Mouse (Mus musculus): ENCODE results near the gene Hoxd10.
A peak's percentile ranks its signal among the peaks of the same experiment; 100 is the strongest.

Hoxd10 gene

GRCm38 (mm10) chr2:74709465-74710419 lies 18.0 kb downstream of the Hoxd10 start:
- no peak for DNase-seq (ENCODE audit: low spot score in 2 of 2)

GRCm38 (mm10) chr2:74710929-74711543 lies 19.3 kb downstream of the Hoxd10 start:
- DNase-seq (ENCODE audit: low spot score in 2 of 2): no peak

DNA sequence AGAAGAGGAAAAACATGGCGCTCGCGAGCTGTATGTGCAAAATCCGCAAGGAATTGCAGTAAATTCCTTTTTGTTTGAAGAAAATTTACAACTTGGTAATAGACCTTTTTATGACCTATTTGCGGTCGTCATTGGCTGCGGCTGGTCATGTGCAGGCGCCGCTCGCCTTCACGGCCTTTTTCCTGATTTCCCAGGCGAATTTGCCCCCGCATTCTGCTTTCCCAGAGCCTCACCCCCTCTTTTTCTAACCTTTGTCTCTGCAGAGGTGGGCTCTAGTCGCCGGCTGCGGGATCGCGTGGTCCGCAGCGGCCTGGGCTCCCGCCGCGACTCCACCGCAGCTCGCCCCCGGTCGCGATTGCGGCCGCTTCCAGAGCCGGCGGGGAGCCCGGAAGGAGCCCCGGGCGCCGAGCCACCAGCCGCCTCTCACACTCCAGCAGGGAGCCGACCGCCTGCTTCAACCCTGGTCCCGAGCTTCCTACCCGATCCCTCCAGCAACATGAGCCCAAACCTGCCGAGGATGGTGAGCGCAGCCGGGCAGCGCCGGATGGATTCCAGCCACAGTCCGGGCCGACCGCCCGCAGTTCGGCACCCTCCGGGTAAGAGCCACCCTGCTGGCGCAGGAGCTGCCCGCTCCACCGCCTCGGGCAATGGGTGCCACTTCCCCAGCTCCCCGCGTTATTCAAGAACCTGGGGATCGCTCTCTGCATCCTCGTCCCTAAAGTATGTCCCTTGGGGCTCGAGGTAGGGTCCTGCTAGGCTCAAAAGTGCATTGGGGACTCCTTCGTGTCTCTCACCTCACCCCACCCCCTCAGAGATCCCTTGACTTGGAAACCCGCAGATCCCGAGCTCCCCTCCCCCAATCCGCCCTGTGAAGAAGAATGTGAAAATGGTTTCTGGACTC lies 20.2 kb downstream of the Hoxd10 start, which contains the start of the genes Hoxd3 and Hoxd4:
Gene Hoxd3, plus strand, starts transcription at position 207 of the 901 bp plus-strand sequence.
Gene Hoxd4, plus strand, starts transcription at position 209 of the 901 bp plus-strand sequence.
- DNase-seq (ENCODE audit: low spot score in 2 of 2): no peak

DNA sequence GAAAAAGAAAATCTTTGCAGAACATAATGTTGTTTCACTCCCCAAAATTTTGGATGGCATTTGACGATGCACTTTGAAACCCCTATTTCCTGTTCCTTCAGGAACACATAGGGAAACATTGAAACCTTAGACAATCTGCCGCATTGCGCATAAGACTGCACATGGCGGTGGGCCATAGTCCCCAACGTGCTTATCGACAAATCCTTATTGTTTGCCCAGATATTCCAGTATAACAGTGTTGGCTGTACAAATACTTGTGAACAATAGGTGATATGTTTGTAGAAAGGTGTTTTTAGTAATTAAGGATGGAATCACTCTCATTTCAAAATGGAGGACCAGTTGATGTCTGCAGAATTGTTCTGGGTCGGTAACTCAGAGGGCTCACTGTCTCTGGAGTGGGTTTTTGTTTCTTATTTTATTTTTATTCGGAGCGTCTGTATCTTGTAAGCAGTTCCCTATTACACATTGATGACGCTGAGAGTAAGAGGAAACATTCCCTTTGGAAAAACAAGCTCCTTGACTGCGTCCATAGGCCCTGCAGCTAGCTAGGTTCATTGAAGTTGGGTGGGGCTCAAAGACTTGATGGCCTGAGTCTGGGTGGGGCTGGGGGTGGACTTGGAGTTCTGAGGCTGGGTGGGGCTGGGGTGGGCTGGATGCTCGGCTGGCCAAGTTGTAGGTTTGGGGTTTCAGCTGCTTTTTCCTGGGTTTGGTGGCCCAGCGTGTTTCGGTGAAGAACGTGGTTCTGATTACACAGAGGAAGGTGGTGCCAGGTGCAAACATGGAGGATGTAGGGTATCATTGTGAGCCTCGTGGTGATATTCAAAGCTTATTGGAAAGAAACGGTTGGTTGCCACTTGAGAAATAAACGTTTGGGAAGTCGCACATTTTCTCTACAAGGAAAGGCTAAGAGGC lies 21.8 kb downstream of the Hoxd10 start:
- no peak for DNase-seq (ENCODE audit: low spot score in 2 of 2)

- DNase-seq (ENCODE audit: low spot score in 2 of 2): no peak
Observed at GRCm38 (mm10) chr2:74714156-74714789, 22.5 kb downstream of the Hoxd10 start.

DNA sequence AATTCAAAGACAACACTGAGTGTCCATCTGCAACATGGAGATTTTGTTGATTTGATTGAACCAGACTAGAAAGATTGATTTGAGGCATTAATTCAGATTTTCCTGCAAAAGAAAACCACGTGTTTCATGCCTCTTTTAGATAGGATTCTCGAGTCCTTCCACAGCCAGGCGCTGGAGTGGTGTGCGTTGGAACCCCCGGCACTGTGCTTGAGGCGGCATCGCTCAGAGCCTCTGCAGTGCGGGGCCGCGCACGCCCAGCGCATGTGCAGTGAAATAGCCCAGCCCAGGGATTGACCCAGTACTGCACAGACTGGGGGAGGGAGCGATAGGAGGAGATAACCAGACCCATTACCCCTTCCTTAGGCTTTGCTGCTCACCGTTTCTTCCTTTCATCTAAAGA lies 23.2 kb downstream of the Hoxd10 start:
- DNase-seq (ENCODE audit: low spot score in 2 of 2): no peak

DNA sequence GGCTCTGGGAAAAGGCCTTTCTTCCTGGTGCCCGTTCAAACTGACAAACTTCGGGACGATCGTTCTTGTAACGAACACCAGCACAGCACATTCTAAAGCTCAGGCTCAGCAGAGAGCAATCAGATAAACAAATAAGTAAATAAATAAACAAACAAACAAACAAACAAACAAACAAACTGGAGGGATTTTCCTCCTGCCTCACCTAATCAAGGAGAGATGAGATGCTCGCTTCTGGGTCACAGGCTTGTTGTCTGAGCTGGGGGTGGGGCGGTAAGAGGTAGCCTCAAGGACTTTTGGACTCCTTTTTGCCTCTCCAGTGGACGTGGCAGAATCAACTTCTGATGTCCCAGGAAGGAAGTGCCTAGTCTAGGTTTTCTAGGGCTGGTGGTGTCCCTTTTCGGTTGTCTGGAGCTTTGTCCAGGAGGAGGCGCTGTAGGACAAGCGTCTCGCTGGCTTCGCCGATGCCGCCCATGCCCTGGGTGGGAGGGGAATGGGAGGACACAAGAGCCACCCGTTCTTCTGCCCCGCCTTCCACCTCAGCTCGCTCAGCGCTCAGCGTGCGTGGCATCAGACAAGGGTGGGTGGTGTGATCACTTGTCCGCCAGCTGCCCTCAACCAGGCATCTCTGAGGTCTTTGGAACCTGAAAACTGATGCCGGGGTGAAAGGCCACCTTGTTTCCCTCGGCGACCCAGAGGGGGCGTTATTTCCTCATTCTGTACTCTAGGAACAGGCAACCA lies 23.9 kb downstream of the Hoxd10 start:
- DNase-seq (ENCODE audit: low spot score in 2 of 2): peak; percentile 66 to 89

DNA sequence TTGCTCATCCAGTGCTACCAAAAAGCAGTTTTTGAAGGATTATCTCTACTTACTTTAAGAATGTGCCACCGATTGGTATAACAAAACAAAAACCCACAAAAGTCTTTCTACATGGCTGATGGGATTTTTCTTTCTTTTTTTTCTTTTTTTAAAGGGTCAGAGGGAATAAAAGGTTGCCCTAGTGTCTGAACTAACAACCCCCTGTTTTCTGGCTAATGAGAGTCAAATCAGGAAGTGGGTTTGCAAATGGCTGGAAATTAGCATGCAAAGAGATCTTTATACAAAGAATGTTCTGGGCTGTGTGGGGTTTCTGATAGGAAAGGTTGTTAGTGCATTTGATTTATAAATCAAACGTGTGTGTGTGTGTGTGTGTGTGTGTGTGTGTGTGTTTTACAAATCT lies 28.7 kb downstream of the Hoxd10 start:
- DNase-seq (ENCODE audit: low spot score in 2 of 2): no peak

- no peak for DNase-seq (ENCODE audit: low spot score in 2 of 2)
Observed at GRCm38 (mm10) chr2:74720955-74721491, 29.3 kb downstream of the Hoxd10 start.

DNA sequence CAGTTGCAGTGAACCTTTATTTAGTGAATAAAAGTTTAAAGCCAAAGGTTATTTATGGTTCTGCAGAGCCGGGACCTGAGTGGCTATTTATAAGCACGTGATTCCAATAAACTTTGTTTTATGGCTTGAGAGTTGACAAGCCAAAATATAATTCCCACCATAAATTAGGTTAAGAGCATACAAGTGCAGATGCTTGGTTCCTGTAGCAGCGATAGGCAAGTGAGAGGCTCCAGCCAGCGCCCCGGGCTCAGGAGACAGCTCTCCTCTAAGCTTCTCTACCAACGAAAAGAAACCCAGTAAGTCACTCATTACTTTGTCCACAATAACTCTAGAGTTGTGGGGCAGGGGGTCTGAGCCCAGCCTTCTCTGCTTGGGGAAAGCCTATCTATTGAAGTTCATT lies 30.2 kb downstream of the Hoxd10 start:
- no peak for DNase-seq (ENCODE audit: low spot score in 2 of 2)

DNA sequence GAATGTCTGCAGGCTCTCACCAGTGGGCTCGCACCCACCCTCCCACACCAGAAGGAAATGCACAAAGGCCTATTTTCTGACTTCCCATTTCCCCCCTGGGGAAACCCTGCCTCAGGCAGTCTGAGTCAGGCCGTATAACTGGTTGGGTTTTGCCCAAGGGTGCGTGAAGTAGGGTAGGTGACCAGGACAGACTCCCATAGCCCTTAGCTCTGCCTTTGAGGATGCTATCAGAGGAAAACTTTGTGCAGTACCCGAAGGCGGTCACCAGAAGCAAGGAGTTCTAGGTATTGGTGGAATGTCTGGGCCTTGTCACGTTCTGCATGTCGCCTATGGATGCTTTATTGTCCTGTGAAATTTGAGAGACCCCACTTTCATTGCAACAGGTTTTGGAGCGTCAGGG lies 31.2 kb downstream of the Hoxd10 start:
- no peak for DNase-seq (ENCODE audit: low spot score in 2 of 2)

- DNase-seq (ENCODE audit: low spot score in 2 of 2): no peak
Observed at GRCm38 (mm10) chr2:74724244-74725015, 32.7 kb downstream of the Hoxd10 start.

DNA sequence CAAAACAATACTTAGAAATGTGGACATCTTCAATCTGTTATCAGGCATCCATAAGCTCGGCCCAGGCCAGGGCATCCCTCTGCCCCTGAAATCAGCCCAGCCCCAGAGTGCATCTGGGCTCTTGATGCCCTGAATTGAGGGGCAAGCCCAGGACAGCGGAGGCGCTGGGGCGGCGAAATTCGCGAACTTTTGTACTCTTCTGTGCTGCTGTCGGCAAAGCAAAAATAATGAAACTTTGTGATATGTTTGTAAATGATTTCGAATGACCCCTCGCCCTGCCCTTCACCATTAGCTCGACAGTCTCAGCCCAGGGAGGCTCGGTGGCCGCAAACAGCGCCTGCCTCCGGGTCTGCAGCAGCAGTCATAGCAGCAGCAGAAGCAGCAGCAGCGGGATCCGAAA lies 33.4 kb downstream of the Hoxd10 start:
- DNase-seq (ENCODE audit: low spot score in 2 of 2): no peak

- no peak for DNase-seq (ENCODE audit: low spot score in 2 of 2)
Observed at GRCm38 (mm10) chr2:74726551-74726950, 34.8 kb downstream of the Hoxd10 start, which contains the start of gene Gm28230. Gm28230 (plus strand) TSS chr2:74726728.

DNA sequence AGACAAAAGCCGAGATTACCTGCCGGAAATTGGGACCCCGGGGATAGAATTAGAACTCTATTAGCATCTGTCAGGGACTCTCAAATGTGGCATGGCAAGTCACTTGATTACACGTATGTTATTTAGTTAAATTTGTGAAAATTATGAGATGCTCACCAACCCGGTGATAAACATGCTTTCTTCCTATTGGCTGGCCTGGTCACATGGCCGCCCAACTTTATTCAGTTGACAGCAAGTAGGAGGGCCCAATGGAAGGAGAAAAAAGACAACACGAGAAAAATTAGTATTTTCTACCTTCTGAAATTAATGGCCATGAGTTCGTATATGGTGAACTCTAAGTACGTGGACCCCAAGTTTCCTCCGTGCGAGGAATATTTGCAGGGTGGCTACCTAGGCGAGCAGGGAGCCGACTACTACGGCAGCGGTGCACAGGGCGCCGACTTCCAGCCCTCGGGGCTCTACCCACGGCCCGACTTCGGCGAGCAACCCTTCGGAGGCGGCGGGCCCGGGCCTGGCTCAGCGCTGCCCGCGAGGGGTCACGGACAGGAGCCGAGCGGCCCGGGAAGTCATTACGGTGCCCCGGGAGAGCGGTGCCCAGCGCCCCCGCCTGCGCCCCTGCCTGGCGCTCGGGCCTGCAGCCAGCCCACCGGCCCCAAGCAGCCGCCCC lies 35.4 kb downstream of the Hoxd10 start:
- DNase-seq (ENCODE audit: low spot score in 2 of 2): no peak

GRCm38 (mm10) chr2:74727640-74728302 lies 36.0 kb downstream of the Hoxd10 start:
- no peak for DNase-seq (ENCODE audit: low spot score in 2 of 2)

DNA sequence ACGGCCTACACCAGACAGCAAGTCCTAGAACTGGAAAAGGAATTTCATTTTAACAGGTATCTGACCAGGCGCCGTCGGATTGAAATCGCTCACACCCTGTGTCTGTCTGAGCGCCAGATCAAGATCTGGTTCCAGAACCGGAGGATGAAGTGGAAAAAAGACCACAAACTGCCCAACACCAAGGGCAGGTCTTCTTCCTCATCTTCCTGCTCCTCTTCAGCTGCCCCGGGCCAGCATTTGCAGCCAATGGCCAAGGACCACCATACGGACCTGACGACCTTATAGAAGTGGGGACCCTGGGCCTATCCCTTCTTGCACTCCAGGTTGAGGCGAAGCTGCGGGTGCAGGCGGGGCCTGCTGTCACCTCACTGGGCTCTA lies 36.6 kb downstream of the Hoxd10 start:
- DNase-seq (ENCODE audit: low spot score in 2 of 2): no peak

All from thymus, postnatal 10 days (tissue).